ENCODE assay signal across 8 mouse cellular contexts in genomic region chr3:94974528-94975422, GRCm38 (mm10). TPM values are rescaled to one million over a fixed set of nuclear protein-coding genes. Genes with fewer than 3 reads are reported as not detected.
DNase-seq lines count a peak whose midpoint lies in the region; ATAC-seq lines count a peak whose summit lies in the region.

TSS of gene Pi4kb (plus strand) at chr3:94974731.

- WGBS in intestine, embryonic 14.5 days: under 1% methylated on average over 57 of the region's 57 CpGs

- DNase-seq in adrenal gland, adult 18-20 months (ENCODE audit: low spot score in 2 of 2): peak; percentile 78 to 80
- DNase-seq in embryo, embryonic 11 days: peak; percentile 97
- peak; percentile 87 for DNase-seq in gastrocnemius, postnatal 25 days
- peak; percentile 100 for DNase-seq in intestine, embryonic 14.5 days (ENCODE audit: low spot score)
- DNase-seq in left cerebral cortex, postnatal 14 days (ENCODE audit: low spot score in 2 of 2): peak; percentile 77 to 87
- DNase-seq in mesoderm, embryonic 11.5 days (ENCODE audit: low read depth, low spot score): peak; percentile 95
- DNase-seq in right cerebral cortex, postnatal 36 days (ENCODE audit: low spot score in 2 of 2): peak; percentile 72
- DNase-seq in yolk sac, embryonic 10.5 days (ENCODE audit: low spot score): peak; percentile 95

- intact Hi-C loops in left cerebral cortex, postnatal 14 days (cut with DNase I): no loop called here

- peak within 1 kb of the TSS; percentile 70 for H3K4me3 ChIP-seq in intestine, embryonic 14.5 days (ENCODE audit: low read depth, low read length)

- peak within 1 kb of the TSS; percentile 97 for H3K27ac ChIP-seq in intestine, embryonic 14.5 days (ENCODE audit: low read depth)

- H3K9ac ChIP-seq in intestine, embryonic 14.5 days (ENCODE audit: low read length): peak within 1 kb of the TSS; percentile 88

- ATAC-seq in intestine, embryonic 14.5 days (replicated peaks; ENCODE audit: low FRiP score, low TSS enrichment, low read depth): peak; percentile 94

- H3K27me3 ChIP-seq in intestine, embryonic 14.5 days (replicated peaks; ENCODE audit: control insufficient read depth, insufficient read depth, low read length): no peaks in the 10 kb centered on the region

- peak within 1 kb of the TSS; percentile 79 for H3K4me2 ChIP-seq in intestine, embryonic 14.5 days (ENCODE audit: low read length)

- peaks cover 16% of the 10 kb centered on the region for H3K4me1 ChIP-seq in intestine, embryonic 14.5 days (replicated peaks; ENCODE audit: control insufficient read depth, insufficient read depth, low read length)

- no peaks in the 10 kb centered on the region for H3K9me3 ChIP-seq in intestine, embryonic 14.5 days (ENCODE audit: control insufficient read depth, low read length)

- peaks cover 11% of the 10 kb centered on the region; the same call in 1 of the 2 replicates for H3K36me3 ChIP-seq in intestine, embryonic 14.5 days (ENCODE audit: control insufficient read depth, insufficient read depth, low read length)

RNA-seq across cellular contexts. Expression of gene Pi4kb, which starts in this region (rescaled TPM):
- total RNA-seq in adrenal gland, adult 18-20 months (2021): 10 to 100 TPM; 62.9 to 65.3 TPM
- total RNA-seq in gastrocnemius, postnatal 25 days (2021): 10 to 100 TPM; 20.2 to 23.8 TPM
- polyA plus RNA-seq in intestine, embryonic 14.5 days (2014; fragmentation: Nextera tagmentation; extraction: Ambion mirVana): 24.1 and 24.8 TPM in 2 replicates
- total RNA-seq in left cerebral cortex, postnatal 14 days (2021): 10 to 100 TPM; 49.8 to 52.0 TPM

Comparison
In these comparisons a context has a peak if more than half of its experiments do, and no peak if none do; other contexts are left out.
1. Peak in every context shown above with its lines: DNase-seq, ATAC-seq, H3K4me3 ChIP-seq and H3K27ac ChIP-seq.